Mouse (Mus musculus) limb, embryonic 14.5 days (tissue): ENCODE measurements at regions not wholly inside any gene's neighbourhood (a gene's known extent, or its start where the extent isn't known, plus 50 kb on each side); places are given as distances from the start of the nearest gene placed in this dataset.

Experiments
- ATAC-seq: fragments of 200-750 bp; cut with Nextera tagmentation; 2 replicates; pipeline ENCODE4 v1.8.0; 2017; ENCODE audit warnings: low read depth, moderate number of reproducible peaks, moderate TSS enrichment; ENCODE audit not compliant: low FRiP score
- DNase-seq: peaks from one replicate; pipeline ENCODE4 v3.0.0-alpha.2; 2015; ENCODE audit warnings: low spot score
- H3K27ac ChIP-seq: fragments of 300-500 bp; sonication (generic); replicated peaks from 2 replicates; pipeline ENCODE4 v1.5.1; 2014; ENCODE audit warnings: low read depth, mild to moderate bottlenecking, low read length, moderate library complexity, mixed read lengths
- H3K27me3 ChIP-seq: fragments of 300-500 bp; sonication (generic); 2 replicates; pipeline ENCODE4 v1.6.1; 2014; ENCODE audit warnings: low read length, mixed read lengths; ENCODE audit not compliant: control insufficient read depth, insufficient read depth
- H3K36me3 ChIP-seq: fragments of 300-500 bp; sonication (generic); 2 replicates; pipeline ENCODE4 v1.6.1; 2014; ENCODE audit warnings: mild to moderate bottlenecking, low read length, moderate library complexity, mixed read lengths; ENCODE audit not compliant: control insufficient read depth, insufficient read depth
- H3K4me1 ChIP-seq: fragments of 300-500 bp; sonication (generic); 2 replicates; pipeline ENCODE4 v1.6.1; 2014; ENCODE audit warnings: antibody characterized with exemption, low read length, mixed read lengths; ENCODE audit not compliant: control insufficient read depth, insufficient read depth
- H3K4me2 ChIP-seq: fragments of 300-500 bp; sonication (generic); replicated peaks from 2 replicates; pipeline ENCODE4 v1.6.1; 2014; ENCODE audit warnings: low read depth, mild to moderate bottlenecking, low read length, moderate library complexity; ENCODE audit not compliant: severe bottlenecking
- H3K4me3 ChIP-seq: fragments of 300-500 bp; sonication (generic); replicated peaks from 2 replicates; pipeline ENCODE4 v1.5.1; 2014; ENCODE audit warnings: low read length
- H3K9ac ChIP-seq: fragments of 300-500 bp; sonication (generic); 2 replicates; pipeline ENCODE4 v1.6.1; 2014; ENCODE audit warnings: mild to moderate bottlenecking, low read depth, low read length, moderate library complexity; ENCODE audit not compliant: severe bottlenecking
- H3K9me3 ChIP-seq: fragments of 300-500 bp; sonication (generic); 2 replicates; pipeline ENCODE4 v1.6.1; 2016; ENCODE audit warnings: low read length; ENCODE audit not compliant: control insufficient read depth
- POLR2A ChIP-seq: fragments of 200-500 bp; IDR thresholded peaks from 2 replicates; pipeline ENCODE4 v1.8.0; 2012; ENCODE audit warnings: inconsistent platforms, mild to moderate bottlenecking, moderate library complexity, borderline replicate concordance; ENCODE audit not compliant: insufficient read depth, insufficient read length; ENCODE audit errors: extremely low read depth
- WGBS: fragments of 180-500 bp; shearing (Covaris S2); extraction: QIAGEN DNeasy Blood & Tissue Kit; methylation state at CpG from one replicate; pipeline ENCODE4 v1.1.7; 2014; 5-methylcytosine and 5-hydroxymethylcytosine counted together

DNA sequence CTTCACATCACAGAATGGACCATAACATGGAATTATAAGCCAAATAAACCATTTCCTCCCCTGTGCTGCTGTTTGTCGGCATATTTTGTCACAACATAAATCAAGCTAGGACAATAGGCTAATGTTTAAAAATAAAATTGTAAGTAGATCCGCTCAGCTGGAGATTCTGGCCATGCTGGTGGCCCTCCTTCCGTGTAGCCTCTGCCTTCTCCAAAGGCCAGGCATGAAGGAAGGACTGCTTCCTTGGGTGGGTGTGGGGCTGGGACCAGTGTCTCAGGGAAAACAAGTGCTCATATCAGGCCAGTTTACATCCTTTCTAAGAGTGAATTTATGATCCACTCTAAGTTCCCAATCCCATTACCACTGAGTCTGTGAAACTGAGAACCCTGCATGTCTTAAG, 206.3 kb upstream of the Ppp2r2d start:
- H3K4me1 ChIP-seq: 0 out of 2 replicates have a peak, but pooled peaks cover 2% of the 10 kb centered on the region
- H3K27ac ChIP-seq: no peak overlapping the region
- H3K4me2 ChIP-seq: no peak overlapping the region
- H3K9me3 ChIP-seq: no peaks in the 10 kb centered on the region
- DNase-seq (no peak), ATAC-seq (no peak)
- 65% methylated on average over 3 of the region's 3 CpGs for WGBS
- H3K4me3 ChIP-seq: no peak overlapping the region
- no peak overlapping the region for H3K9ac ChIP-seq
- no peaks in the 10 kb centered on the region for H3K36me3 ChIP-seq
- no peaks in the 10 kb centered on the region for H3K27me3 ChIP-seq
- TF ChIP-seq POLR2A: no peak

DNA sequence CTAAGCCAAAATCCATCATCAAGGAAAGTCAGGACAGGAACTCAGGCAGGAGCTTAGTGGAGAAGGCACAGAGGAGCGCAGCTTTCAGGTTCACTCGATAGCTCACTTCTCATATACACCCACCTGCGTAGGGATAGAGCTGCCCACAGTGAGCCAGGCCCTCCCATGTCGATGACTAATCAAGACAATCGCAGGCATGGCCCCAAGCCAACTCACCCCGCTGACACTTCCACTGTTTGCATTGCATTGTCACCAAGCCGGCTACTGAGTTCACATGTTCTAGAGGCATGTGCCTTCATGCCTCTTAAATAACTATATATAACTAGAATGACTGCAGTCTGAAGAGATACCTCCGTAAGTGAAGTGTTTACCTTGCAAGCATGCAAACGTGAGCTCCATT, 219.8 kb upstream of the Ppp2r2d start:
- Histone ChIP-seq H3K4me3 (no peak overlapping the region), H3K9ac (no peak overlapping the region), H3K36me3 (no peaks in the 10 kb centered on the region), H3K27me3 (no peaks in the 10 kb centered on the region), H3K9me3 (no peaks in the 10 kb centered on the region), H3K4me1 (no peaks in the 10 kb centered on the region), H3K4me2 (no peak overlapping the region), H3K27ac (no peak overlapping the region)
- 85% methylated on average over 9 of the region's 9 CpGs for WGBS
- no peak for ATAC-seq
- no peak for DNase-seq
- no peak for TF ChIP-seq POLR2A

DNA sequence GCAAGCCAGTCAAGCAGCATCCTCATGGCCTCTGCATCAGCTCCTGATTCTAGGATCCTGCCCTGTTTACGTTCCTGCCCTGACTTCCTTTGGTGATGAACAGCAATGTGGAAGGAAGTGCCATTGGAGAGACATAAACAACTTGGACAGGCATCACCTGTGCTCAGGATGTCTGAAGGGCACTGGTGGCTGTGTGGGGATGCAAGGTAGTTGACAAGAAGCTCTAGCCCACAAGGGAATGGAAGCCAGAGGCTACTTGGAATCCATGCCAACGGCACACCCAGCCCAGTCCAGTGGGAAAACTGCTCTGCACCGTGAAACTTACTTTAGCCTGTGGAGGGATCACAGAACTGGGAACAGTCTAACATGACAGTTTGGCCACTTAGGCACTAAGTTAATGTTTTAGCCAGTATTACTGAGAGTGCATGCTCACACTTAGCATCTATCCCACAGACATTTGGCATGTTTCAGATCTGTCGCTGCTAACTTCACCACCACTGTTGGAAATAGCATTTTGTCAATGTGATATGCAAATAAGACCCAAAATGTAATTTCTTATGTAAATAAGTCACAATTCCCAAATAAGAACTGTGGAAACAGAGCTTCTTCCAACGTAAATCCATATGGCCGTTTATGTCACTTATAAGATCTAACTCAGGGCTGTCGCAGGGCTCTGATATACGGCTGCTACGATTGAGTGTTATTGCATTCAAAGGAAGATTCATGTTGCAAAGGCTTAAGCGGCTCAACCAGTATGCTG, 223.5 kb upstream of the Tcerg1l start:
- Histone ChIP-seq H3K4me3 (no peak overlapping the region), H3K9me3 (no peaks in the 10 kb centered on the region), H3K27me3 (no peaks in the 10 kb centered on the region), H3K27ac (no peak overlapping the region), H3K9ac (no peak overlapping the region), H3K4me2 (no peak overlapping the region), H3K36me3 (no peaks in the 10 kb centered on the region), H3K4me1 (no peaks in the 10 kb centered on the region)
- ATAC-seq: no peak
- no peak for DNase-seq
- TF ChIP-seq POLR2A: no peak
- 82% methylated on average over 10 of the region's 10 CpGs for WGBS

DNA sequence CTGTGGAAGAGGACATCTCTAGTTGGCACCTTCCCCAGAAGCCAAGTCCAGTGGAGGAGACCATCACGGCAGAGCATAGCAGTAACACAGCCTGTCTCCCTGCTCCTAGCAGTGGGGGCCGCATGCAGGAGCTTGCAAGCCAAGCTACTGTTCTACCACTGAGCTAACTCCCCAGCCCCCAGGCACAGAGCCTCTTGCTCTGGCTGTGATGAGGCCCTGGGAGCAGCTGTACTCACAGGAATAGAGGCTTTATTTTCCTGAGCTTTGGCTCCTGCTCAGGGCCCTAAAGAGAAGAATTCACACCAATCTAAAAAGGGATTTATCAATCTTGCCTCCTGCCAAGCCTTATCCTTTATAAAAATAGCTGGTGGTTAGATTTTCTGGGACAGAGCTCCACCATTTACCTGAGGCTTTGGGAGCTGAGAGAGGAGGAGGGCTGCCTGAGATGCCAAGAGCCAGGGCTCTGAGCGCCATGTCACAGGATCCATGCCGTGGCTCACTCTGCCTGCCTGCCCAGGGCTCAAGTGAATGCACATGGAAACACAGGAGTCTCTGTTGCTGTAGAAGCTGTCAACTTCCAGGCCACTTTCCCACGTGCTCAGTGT, 222.7 kb upstream of the Tcerg1l start:
- 61% methylated on average over 5 of the region's 5 CpGs for WGBS
- ATAC-seq (no peak), DNase-seq (no peak)
- H3K4me2 ChIP-seq: no peak overlapping the region
- H3K9me3 ChIP-seq: no peaks in the 10 kb centered on the region
- H3K36me3 ChIP-seq: no peaks in the 10 kb centered on the region
- H3K27ac ChIP-seq: no peak overlapping the region
- no peak overlapping the region for H3K4me3 ChIP-seq
- H3K9ac ChIP-seq: no peak overlapping the region
- TF ChIP-seq POLR2A: no peak
- no peaks in the 10 kb centered on the region for H3K4me1 ChIP-seq
- H3K27me3 ChIP-seq: no peaks in the 10 kb centered on the region

DNA sequence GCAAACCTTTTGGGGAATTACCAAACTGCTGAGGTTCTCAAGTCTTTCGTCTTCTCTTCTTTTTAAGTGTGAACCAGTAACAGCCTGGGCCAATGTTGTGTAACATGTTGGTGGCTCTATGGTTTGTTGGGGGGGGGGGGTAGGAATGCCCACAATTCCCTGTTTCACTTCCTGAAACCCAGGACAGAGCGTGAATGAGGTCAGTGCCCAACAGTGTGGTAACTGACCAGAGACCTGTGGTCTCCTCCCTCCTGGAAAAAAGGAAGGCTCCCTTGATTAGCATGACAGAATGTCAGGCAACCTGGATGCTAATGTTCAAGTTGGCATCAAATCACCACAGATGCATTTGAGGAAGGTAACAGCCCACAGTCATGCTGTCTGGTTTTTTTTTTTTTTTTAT, 218.9 kb upstream of the Tcerg1l start:
- no peaks in the 10 kb centered on the region for H3K9me3 ChIP-seq
- DNase-seq: no peak
- H3K36me3 ChIP-seq: no peaks in the 10 kb centered on the region
- H3K27ac ChIP-seq: no peak overlapping the region
- no peaks in the 10 kb centered on the region for H3K27me3 ChIP-seq
- no peaks in the 10 kb centered on the region for H3K4me1 ChIP-seq
- H3K4me3 ChIP-seq: no peak overlapping the region
- no peak for ATAC-seq
- no peak for TF ChIP-seq POLR2A
- H3K9ac ChIP-seq: no peak overlapping the region
- 82% methylated on average over 2 of the region's 2 CpGs for WGBS
- H3K4me2 ChIP-seq: no peak overlapping the region

DNA sequence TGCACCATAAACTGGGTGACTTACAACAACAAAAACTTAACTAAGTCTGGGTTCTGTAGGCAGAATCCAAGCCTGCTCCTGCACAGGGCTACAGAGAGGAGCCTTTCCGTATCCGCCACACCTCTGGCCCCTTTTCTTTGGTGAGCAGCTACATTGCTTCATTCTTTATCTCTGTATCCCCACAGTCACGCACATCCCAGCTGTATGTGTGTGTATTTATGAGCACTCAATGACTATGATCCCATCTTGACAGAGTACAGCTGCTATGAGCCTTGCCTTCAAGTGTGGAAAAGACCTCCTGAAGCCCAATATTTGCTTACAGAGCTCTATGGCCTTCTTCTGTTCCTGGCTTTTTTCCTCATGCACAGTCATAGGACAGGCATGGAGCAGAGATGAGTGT, 212.1 kb upstream of the Tcerg1l start:
- no peak overlapping the region for H3K9ac ChIP-seq
- WGBS: 72% methylated on average over 3 of the region's 3 CpGs
- no peak for TF ChIP-seq POLR2A
- H3K4me3 ChIP-seq: no peak overlapping the region
- ATAC-seq (no peak), DNase-seq (no peak)
- H3K9me3 ChIP-seq: no peaks in the 10 kb centered on the region
- H3K27ac ChIP-seq: no peak overlapping the region
- H3K27me3 ChIP-seq: no peaks in the 10 kb centered on the region
- no peak overlapping the region for H3K4me2 ChIP-seq
- H3K36me3 ChIP-seq: no peaks in the 10 kb centered on the region
- no peaks in the 10 kb centered on the region for H3K4me1 ChIP-seq
